Mouse (Mus musculus): ENCODE measurements around the gene Gm21762.
"Not testable (repeated sequence)": the region's sequence is repeated elsewhere in the genome, so short reads cannot be mapped to it uniquely, and the experiment has no call there.

Gene Gm21762

DNA sequence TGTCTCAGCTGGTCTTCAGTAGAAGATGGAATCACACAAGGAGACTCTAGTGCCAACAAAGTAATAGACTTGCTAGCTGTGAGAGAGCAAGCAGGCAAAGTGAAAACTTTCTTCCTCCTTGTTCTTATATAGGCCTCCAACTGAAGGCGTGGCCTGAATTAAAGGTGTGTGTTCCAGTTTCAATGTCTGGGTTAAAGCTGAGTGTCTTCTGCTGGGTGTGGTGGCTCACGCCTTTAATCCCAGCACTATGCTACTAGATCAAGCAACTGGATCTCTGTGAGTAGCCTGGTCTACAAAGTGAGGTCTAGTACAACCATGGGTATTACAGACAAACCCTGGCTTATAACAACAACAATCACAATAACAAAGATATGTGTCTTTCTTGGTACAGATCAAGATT lies at the start of gene Gm21762:
Gene Gm21762 (minus strand): TSS at position 101 of the 400 bp plus-strand sequence.
- DNase-seq = not testable (repeated sequence)

GRCm38 (mm10) chr13:120262870-120263269 lies 47.1 kb upstream of the Gm21762 start, which contains the start of gene AF067061:
Gene AF067061, plus strand, starts transcription at chr13:120263114.
- DNase-seq = not testable (repeated sequence)

DNA sequence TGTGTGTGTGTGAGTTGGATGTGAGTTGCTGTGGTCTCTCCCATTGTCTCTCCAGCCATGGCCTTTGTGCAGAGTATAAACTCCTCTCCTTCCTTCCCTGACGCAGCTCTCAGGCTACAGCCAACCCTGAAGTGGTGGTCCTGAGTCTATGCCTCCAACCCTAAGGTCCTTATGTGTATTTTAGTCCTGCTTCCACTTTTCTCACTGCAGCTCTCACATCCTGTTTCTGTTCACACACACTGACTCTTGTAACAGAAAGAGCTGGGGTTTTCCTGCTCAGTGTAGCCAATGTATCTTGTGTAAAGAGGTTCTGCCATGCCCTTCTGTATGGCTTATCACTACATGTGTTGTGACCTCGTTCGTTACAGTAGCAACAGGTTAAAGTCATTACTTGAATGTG lies 44.0 kb upstream of the Gm21762 start:
- DNase-seq = not testable (repeated sequence)

GRCm38 (mm10) chr13:120258817-120259658 lies 43.3 kb upstream of the Gm21762 start:
- not testable (repeated sequence) for DNase-seq

DNA sequence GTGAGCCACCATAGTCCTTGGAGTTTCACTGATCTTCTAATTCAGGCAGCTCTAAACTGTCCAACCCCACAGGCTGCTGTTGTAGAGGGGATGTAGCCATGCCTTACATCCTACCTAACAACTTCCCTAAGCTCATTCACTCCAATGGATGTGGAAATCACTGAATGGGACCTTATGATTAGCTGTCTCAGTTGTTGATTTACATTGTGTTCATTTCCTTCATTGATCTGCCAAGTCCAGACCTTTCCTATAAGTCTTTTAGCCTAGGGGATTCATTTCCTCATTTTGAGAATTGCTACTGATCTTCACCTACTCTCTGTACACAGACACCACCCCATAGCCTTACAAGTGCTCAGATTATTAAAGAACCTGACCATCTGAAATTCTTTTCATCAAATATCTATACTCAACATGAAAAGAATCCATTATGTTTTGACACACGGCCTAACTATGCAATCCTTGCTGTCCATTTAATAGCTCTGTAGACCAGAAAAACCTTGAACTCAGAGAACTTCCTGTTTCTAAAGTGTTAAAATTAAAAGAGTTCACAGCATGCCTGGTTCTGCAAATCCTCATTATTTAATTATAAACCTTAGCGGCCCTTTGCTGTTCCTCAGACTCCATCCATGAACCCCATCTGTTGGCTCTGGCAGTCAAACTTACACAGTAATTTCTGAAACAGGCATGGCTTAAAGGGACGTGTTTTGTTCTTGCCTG lies 35.6 kb upstream of the Gm21762 start:
- DNase-seq = not testable (repeated sequence)

DNA sequence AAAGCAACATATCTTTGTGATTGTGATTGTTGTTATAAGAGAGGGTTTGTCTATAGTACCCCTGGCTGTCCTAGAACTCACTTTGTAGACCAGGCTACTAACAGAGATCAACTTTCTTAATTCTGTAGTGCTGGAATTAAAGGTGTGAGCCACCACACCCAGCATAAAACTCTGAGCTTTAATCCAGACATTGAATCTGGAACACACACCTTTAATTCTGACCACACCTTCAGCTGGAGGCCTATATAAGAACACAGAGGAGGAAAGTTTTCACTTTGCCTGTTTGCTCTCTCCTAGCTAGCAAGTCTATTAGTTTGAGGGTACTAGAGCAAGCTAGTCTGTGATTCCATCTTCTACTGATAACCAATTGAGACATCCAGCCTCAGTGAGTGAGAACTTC lies 23.1 kb upstream of the Gm21762 start, which contains the start of gene Gm21731:
Gene Gm21731 (plus strand): TSS at position 301 of the 400 bp plus-strand sequence.
- not testable (repeated sequence) for DNase-seq

DNA sequence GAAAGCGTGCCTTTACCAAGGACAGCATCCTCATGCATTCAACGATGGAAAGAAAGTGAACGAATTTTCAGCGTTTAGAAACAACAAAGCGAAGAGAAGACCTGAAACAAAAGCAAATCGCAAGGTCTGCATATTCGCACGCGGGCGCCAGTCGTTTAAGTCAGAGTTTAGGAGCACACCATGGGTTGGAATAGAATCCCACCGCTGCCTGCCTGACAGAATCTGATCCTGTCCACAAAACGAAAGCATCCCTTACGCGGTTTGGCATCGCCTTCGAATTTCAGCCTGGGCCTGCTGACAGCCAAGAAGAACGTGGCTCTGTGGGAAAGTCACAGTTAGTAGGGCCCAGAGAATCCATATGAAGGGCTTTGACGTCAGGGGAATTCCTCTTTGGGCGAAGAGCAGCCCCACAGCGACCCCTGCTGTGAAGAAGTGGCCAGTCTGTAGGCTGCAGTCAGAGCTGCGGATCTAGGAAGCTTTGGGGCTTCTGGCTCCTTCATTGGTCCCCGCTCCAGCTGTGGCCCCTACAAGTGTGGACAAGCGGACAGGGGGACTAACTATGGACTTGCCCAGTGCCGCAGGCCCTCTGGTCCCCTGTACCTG lies 16.8 kb upstream of the Gm21762 start:
- not testable (repeated sequence) for DNase-seq

DNA sequence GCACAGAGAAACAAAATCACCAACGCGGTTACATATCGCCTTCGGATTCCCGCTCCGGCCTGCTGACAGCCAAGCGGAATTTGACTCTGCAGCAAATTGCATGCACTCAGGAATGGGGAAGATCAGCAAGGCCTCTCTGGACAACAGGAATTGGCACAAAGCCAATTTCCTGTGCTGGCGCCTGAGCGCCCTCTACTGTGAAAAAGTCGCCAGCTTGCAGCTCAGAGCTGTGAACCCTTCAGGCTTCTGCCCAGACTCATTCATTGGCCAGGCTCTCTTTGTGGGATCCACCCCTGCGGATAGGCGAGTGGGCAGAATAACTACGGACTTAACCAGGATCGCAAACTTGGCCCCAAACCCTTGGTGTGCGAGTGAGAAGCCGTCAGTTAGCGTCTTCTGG lies 16.1 kb upstream of the Gm21762 start:
- DNase-seq = not testable (repeated sequence)

DNA sequence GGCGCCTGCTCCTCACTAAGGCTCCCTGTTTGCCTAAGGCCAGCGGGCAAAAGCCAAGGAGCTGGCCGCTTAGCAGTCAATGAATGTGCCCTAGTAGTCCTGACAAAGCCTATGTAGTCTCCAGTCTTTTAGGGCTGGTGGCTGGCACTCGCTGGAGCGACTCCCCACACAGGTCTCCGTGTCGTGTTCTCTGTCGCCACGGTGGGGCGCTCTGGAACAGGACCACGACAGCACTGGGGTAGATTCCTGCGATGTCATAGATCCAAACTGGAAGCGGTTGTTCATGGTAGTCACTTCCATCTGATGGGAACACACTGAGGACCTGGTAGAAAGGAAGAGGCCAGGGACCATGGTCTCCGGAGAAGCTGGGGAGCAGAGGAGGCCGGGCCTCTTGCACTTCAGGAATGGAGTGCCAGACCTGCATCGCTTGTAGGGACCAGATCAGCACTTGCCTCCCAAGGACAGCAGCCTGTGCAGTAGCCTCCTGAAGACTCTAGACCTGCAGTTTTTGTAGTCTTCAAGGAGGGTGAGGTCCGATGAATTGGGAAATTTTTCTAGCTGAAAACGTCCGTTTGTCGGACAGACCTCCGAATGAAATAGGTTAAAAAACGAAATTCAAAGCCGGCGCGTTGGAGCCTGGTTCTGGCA lies 7.4 kb upstream of the Gm21762 start:
- DNase-seq = not testable (repeated sequence)

DNA sequence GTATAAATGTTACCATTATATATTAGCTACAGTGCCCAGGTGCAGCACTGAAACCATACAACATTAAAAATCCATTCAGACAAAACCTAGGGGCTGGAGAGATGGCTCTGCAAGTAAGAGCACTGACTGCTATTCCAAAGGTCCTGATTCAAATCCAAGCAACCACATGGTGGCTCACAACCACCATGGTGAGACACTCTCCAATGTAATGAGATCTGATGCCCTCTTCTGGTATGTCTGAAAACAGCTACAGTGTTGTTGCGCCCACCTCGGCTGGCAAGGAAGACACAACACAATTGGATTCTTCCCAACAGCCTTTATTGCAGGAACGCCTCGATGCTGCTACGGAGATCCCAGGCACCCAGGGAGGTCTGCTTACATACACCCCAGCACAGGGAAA lies 5.2 kb upstream of the Gm21762 start:
- DNase-seq = not testable (repeated sequence)

DNA sequence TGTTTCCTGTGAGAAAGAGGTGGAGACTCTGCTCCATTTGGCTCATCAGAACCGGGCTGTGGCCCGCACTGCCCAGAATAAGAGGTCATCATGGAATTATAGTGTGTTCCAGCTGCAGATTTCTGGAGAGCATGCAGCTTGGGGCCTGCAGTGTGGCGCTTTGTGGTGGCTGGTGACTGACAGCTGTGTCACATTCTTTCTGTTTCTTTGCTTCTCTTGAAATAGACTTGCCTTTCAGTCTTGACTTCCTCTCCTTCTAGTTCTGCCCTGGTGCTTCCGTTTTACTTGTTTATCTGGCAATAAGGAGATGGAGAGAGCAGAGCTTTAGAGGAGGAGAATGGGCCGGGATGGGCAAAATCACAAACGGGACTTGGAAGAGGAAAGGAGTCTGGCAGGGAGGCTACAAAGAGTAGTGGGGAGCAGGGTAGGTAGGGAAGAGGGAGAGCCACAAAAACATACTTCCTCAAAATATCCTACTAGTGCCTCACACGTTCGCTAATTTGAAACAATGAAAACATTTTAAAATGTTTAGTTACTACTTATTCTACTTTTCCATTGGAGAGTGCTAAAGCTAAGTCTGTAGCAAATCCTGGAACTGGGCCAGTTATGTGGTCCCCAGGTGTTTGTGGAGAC lies 19.4 kb downstream of the Gm21762 start:
- not testable (repeated sequence) for DNase-seq

DNA sequence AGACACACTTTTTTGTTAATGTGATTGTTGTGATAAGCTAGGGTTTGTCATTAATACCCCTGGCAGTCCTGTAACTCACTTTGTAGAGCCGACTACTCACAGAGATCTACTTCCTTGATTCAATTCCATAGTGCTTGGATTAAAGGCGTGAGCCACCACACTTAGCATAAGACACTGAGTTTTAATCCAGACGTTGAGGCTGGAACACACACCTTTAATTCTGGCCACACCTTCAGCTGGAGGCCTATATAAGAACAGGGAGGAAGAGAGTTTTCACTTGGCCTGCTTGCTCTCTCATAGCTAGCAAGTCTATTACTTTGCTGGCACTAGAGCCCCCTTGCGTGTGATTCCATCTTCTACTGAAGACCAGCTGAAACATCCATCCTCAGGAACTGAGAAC lies 43.6 kb downstream of the Gm21762 start, which contains the start of gene Gm21818:
Gene Gm21818 (plus strand): TSS at position 301 of the 400 bp plus-strand sequence.
- DNase-seq = not testable (repeated sequence)

- not testable (repeated sequence) for DNase-seq
These were observed 47.4 kb downstream of the Gm21762 start for GRCm38 (mm10) chr13:120168301-120168700.
